Mouse (Mus musculus): ENCODE results near the gene Gm3543.
A peak's percentile ranks its signal among the peaks of the same experiment; 100 is the strongest.
"Not testable (repeated sequence)": the region's sequence is repeated elsewhere in the genome, so short reads cannot be mapped to it uniquely, and the experiment has no call there.

The Gm3543 gene

GRCm38 (mm10) chr14:41983225-41983624, at the start of gene Gm3543:
Gm3543 (minus strand) TSS chr14:41983325.
- not testable (repeated sequence) for DNase-seq (ENCODE audit: inconsistent age in 2 of 2, low spot score in 1 of 2)

GRCm38 (mm10) chr14:41968596-41968995, 14.5 kb downstream of the Gm3543 start:
- DNase-seq (ENCODE audit: inconsistent age in 2 of 2, low spot score in 1 of 2), result peak in 1 of 2 experiments; percentile 29

DNA sequence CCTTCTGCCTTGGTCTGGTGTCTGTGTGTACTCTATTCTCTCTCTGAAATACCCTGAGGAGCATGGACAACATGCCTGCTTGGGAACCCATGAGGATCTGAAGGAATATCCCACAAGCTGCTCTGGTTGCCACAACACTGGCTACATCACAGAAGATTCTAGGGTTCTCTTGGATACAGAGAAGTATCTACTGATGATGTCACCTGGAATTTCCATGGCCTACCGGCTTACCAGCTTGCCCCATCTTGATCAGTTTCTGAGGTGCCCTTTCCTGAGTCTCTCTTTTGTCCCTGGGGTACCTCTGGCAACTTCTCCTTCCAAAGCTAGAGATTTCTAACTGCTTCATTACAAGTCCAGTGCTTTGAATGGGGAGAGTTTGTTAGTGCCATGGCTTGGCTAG, 15.3 kb downstream of the Gm3543 start, which contains the start of gene Gm6401:
TSS of gene Gm6401 (minus strand) at position 101 of the 400 bp plus-strand sequence.
- DNase-seq (ENCODE audit: inconsistent age in 2 of 2, low spot score in 1 of 2), result not testable (repeated sequence)

DNA sequence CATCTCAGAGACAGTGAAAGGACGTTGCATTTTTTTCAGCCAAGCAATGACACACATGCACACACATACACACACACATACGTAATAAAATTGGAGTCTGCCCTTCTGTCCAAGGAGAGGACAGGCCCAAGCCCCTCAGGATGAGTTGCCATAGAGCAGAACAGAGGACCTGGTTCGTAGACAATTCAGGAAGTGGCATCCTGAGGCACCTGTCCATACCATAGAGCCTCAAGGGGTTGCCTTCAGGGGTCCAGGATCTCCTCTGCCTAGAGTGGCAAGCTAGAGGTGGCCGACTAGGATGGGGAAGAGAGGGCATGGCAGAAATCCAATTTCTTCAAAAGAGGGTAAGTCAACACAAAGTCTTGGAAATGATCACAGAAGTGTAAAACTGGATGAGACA, 19.0 kb downstream of the Gm3543 start:
- DNase-seq (ENCODE audit: inconsistent age in 2 of 2, low spot score in 1 of 2), result not testable (repeated sequence)

DNA sequence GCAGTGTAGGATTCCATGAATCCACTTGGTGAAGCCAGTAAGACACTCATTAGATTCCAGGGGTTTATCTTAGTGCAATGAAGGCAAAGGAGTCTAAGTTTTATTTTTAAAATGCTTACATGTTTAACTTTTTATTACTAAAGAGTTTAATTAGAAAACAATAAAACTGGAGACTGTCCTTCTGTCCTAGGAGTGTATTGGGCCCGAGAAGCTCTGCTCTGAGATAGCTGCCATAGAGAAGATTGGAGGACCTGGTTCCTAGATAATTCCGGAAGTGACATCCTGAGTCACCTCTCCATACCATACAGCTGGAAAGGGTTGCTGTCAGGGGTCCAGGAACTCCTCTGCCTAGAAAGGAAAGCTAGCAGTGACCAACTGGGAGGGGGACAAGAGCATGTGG, 39.4 kb downstream of the Gm3543 start, which contains the start of gene 1700024B05Rik:
TSS of gene 1700024B05Rik (plus strand) at position 301 of the 400 bp plus-strand sequence.
- DNase-seq (ENCODE audit: inconsistent age in 2 of 2, low spot score in 1 of 2), result not testable (repeated sequence)

Data from adrenal gland, adult (tissue).